Mouse (Mus musculus) liver, embryonic 15.5 days (tissue): ENCODE measurements around the gene Wdr5b. TPM values are rescaled to one million over a fixed set of nuclear protein-coding genes. Genes with fewer than 3 reads are reported as not detected.
A peak's percentile ranks its signal among the peaks of the same experiment; 100 is the strongest.
"Not testable (repeated sequence)": the region's sequence is repeated elsewhere in the genome, so short reads cannot be mapped to it uniquely, and the experiment has no call there.

Experiments used
- ATAC-seq: fragments of 200-750 bp; cut with Nextera tagmentation; 2 replicates; pipeline ENCODE4 v1.8.0; 2017; ENCODE audit warnings: moderate number of reproducible peaks, mild to moderate bottlenecking, moderate library complexity; ENCODE audit not compliant: insufficient read depth
- H3K27ac ChIP-seq: fragments of 300-500 bp; sonication (generic); replicated peaks from 2 replicates; pipeline ENCODE4 v1.5.1; 2015; ENCODE audit warnings: mild to moderate bottlenecking, inconsistent platforms
- H3K27me3 ChIP-seq: fragments of 300-500 bp; sonication (generic); 2 replicates; pipeline ENCODE4 v1.6.1; 2015; ENCODE audit warnings: mild to moderate bottlenecking, inconsistent platforms
- H3K36me3 ChIP-seq: fragments of 300-500 bp; sonication (generic); replicated peaks from 2 replicates; pipeline ENCODE4 v1.6.1; 2015; ENCODE audit warnings: moderate library complexity, mild to moderate bottlenecking, inconsistent platforms
- H3K4me1 ChIP-seq: fragments of 300-500 bp; sonication (generic); replicated peaks from 2 replicates; pipeline ENCODE4 v1.6.1; 2015; ENCODE audit warnings: inconsistent platforms
- H3K4me2 ChIP-seq: fragments of 300-500 bp; sonication (generic); 2 replicates; pipeline ENCODE4 v1.6.1; 2015; ENCODE audit warnings: moderate library complexity, mild to moderate bottlenecking, inconsistent platforms
- H3K4me3 ChIP-seq: fragments of 300-500 bp; sonication (generic); replicated peaks from 2 replicates; pipeline ENCODE4 v1.5.1; 2015; ENCODE audit warnings: mild to moderate bottlenecking, inconsistent platforms
- H3K9ac ChIP-seq: fragments of 300-500 bp; sonication (generic); 2 replicates; pipeline ENCODE4 v1.6.1; 2015; ENCODE audit warnings: moderate library complexity, mild to moderate bottlenecking, inconsistent platforms
- H3K9me3 ChIP-seq: fragments of 300-500 bp; sonication (generic); replicated peaks from 2 replicates; pipeline ENCODE4 v1.6.1; 2016; ENCODE audit warnings: inconsistent platforms
- WGBS: fragments of 180-500 bp; shearing (Covaris S2); methylation state at CpG from one replicate; pipeline ENCODE4 v1.1.7; 2015; ENCODE audit warnings: mixed read lengths; ENCODE audit not compliant: insufficient replicate concordance; 5-methylcytosine and 5-hydroxymethylcytosine counted together
- polyA plus RNA-seq: library from polyadenylated mRNA; unstranded; fragments of >200 nt; fragmentation: Nextera tagmentation; extraction: Ambion mirVana; gene quantifications from 2 replicates; pipeline ENCODE4 v1.2.1, GENCODE M21; 2015

Gene Wdr5b
- polyA plus RNA-seq, 1 experiment from 2014 or later = 2.5 TPM

DNA sequence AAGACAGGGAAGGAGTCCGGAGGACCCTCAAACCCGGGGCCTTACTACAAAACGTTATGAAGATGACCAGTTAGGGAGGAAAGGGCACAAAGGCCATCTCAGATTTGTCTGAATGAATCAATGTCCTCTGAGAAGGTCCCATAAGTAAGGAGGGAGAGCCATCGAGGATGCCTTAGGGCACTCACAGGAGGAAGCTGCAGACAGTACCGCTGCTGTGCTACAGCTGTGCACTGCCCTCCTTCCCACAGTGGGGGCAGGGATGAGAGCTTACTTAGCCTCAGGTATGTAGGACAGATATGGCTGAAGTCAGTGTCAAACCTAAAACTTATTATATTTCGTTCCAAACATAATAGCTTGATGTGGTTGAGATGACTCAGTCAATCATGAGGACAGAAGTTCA is 10.5 kb downstream of the Wdr5b start:
- Histone ChIP-seq H3K9ac (no peak overlapping the region), H3K9me3 (no peaks in the 10 kb centered on the region), H3K4me2 (no peak overlapping the region), H3K27me3 (no peaks in the 10 kb centered on the region), H3K27ac (no peak overlapping the region), H3K36me3 (peaks cover 74% of the 10 kb centered on the region), H3K4me1 (no peaks in the 10 kb centered on the region), H3K4me3 (no peak overlapping the region)
- WGBS = 83% methylated on average over 6 of the region's 6 CpGs
- ATAC-seq = no peak

DNA sequence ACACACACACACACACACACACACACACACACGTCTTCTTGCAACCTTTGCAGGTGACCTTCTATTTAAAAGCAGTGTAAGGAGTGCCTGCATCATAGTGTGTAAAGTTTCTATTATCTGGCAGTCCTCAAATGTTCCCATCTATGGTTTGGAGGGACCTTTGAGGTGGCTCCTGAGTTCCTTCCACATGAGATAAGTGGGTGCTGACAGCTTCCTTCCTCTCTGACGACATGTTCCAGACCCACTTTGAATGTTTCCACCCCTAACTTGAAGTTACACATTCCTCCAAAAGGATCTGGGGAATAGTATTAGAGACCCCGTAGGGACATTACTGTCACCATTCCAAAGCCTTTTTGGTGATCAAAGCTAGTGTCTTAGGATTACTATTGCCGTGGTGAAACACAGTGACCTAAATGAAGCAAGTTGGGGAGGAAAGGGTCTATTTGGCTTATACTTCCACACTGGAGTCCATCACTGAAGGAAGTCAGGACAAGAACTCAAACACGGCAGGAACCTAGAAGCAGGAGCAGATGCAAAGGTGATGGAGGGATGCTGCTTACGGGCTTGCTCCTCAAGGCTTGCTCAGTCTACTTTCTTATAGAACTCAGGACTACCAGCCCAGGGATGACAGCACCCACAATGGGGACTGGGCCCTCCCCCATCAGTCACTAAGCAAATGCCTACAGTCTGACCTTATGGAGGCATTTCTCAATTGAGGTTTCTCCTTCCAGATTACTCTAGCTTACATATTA is 12.7 kb downstream of the Wdr5b start:
- no peak overlapping the region for H3K9ac ChIP-seq
- no peaks in the 10 kb centered on the region for H3K27me3 ChIP-seq
- 71% methylated on average over 6 of the region's 6 CpGs for WGBS
- H3K4me2 ChIP-seq = no peak overlapping the region
- H3K27ac ChIP-seq = no peak overlapping the region
- peaks cover 4% of the 10 kb centered on the region for H3K4me1 ChIP-seq
- H3K36me3 ChIP-seq = peaks cover 54% of the 10 kb centered on the region
- ATAC-seq = no peak
- no peak overlapping the region for H3K4me3 ChIP-seq
- H3K9me3 ChIP-seq = no peaks in the 10 kb centered on the region

DNA sequence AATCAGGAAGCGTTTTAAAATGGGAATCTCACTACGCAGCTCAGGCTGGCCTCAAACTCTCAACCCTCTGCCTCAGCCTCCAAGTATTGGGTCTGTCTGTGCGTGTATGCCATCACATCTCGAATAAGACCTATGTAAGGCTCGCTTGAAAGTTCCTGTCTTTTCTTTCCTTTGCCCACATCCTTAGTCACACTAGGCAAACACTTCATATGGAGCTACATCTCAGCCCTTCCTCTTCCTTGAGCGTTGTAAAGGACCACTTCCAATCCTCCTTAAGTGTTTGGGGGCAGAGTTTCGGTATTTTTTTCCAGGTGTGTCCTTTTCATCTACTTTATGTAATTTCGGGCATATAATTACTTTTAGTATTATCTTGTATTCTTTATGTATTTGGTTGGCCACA is 13.9 kb downstream of the Wdr5b start:
- peaks cover 4% of the 10 kb centered on the region for H3K4me1 ChIP-seq
- 82% methylated on average over 8 of the region's 8 CpGs for WGBS
- H3K36me3 ChIP-seq = peaks cover 42% of the 10 kb centered on the region
- no peak overlapping the region for H3K4me3 ChIP-seq
- no peak overlapping the region for H3K27ac ChIP-seq
- ATAC-seq = no peak
- H3K4me2 ChIP-seq = no peak overlapping the region
- H3K9ac ChIP-seq = no peak overlapping the region
- no peaks in the 10 kb centered on the region for H3K27me3 ChIP-seq
- H3K9me3 ChIP-seq = no peaks in the 10 kb centered on the region

DNA sequence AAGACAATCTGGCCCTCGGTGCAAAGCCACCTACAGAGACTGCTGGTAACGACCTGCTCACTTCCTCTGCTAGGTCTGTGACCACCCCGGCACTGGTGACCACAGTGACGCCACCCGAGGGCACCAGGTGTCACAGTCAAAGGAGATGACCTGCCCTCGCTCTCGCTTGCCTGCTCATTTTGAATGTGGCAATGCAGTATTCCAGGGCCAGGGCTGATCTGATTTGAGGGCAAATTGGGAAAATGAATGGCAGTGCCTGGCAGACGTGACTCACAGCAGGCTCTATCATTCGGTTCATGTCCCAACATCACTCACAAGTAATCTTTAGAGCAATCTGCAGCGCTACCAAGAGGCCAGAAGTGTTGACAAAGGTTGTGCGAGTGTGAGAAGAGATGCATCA is 15.4 kb downstream of the Wdr5b start:
- ATAC-seq = no peak
- 83% methylated on average over 11 of the region's 11 CpGs for WGBS
- Histone ChIP-seq H3K4me1 (peaks cover 10% of the 10 kb centered on the region), H3K4me3 (no peak overlapping the region), H3K4me2 (no peak overlapping the region), H3K36me3 (peaks cover 33% of the 10 kb centered on the region), H3K27ac (no peak overlapping the region), H3K9me3 (no peaks in the 10 kb centered on the region), H3K9ac (no peak overlapping the region), H3K27me3 (no peaks in the 10 kb centered on the region)

GRCm38 (mm10) chr16:36057933-36058475 is 17.0 kb downstream of the Wdr5b start:
- H3K27ac ChIP-seq = no peak overlapping the region
- H3K27me3 ChIP-seq = no peaks in the 10 kb centered on the region
- H3K4me1 ChIP-seq = peaks cover 19% of the 10 kb centered on the region
- H3K36me3 ChIP-seq = peaks cover 25% of the 10 kb centered on the region
- H3K9me3 ChIP-seq = no peaks in the 10 kb centered on the region
- no peak overlapping the region for H3K4me2 ChIP-seq
- 56% methylated on average over 8 of the region's 8 CpGs for WGBS
- no peak overlapping the region for H3K9ac ChIP-seq
- H3K4me3 ChIP-seq = no peak overlapping the region
- no peak for ATAC-seq

DNA sequence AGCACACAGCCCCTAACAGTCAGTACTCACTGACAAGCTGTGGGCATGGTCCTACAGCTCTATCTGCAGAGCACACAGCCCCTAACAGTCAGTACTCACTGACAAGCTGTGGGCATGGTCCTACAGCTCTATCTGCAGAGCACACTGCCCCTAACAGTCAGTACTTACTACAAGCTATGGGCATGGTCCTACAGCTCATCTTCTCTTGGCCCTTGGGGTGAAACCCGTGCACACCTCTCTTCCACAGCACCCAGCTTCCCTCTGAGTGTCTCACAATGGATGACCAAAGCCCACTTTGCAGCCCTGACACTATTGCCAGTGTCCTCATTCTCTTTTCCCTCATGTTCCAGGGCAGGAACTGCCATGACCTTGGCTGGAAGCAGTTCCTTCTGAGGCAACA is 21.5 kb downstream of the Wdr5b start:
- ATAC-seq, H3K9me3 ChIP-seq, H3K4me2 ChIP-seq, H3K9ac ChIP-seq, H3K4me3 ChIP-seq, H3K27me3 ChIP-seq: not testable (repeated sequence)
- peaks cover 35% of the 10 kb centered on the region for H3K4me1 ChIP-seq
- 0 out of 2 replicates have a peak overlapping the region, but pooled peaks have one; percentile 38 for H3K27ac ChIP-seq
- WGBS = 33% methylated on average over 1 of the region's 1 CpGs
- peaks cover 11% of the 10 kb centered on the region; the same call in 1 of the 2 replicates for H3K36me3 ChIP-seq

DNA sequence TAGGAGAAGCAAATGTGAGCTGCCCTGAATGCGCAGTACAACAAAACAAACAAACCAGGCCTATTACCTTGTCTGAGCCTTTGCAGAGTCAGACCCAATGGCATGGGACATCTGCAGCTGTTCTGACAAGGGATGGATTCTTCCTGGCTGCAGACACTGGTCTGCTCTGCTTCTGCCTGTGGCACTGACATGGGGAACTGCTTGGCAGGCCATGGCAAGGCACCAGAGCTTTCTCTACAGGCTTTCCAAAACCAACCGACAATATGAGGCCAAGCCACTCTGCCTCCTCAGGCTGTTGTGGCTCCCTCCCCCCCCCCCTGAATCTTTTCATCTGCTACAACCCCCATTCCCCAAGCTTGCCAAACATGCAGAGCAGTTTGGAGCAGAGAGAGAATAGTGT is 22.3 kb downstream of the Wdr5b start:
- peaks cover 39% of the 10 kb centered on the region for H3K4me1 ChIP-seq
- no peak overlapping the region for H3K9ac ChIP-seq
- peaks cover 11% of the 10 kb centered on the region; the same call in 1 of the 2 replicates for H3K36me3 ChIP-seq
- no peak for ATAC-seq
- 78% methylated on average over 2 of the region's 2 CpGs for WGBS
- no peak overlapping the region for H3K4me2 ChIP-seq
- no peak overlapping the region for H3K4me3 ChIP-seq
- 0 out of 2 replicates have a peak overlapping the region, but pooled peaks have one; percentile 2 for H3K27ac ChIP-seq
- no peaks in the 10 kb centered on the region for H3K9me3 ChIP-seq
- no peaks in the 10 kb centered on the region for H3K27me3 ChIP-seq

DNA sequence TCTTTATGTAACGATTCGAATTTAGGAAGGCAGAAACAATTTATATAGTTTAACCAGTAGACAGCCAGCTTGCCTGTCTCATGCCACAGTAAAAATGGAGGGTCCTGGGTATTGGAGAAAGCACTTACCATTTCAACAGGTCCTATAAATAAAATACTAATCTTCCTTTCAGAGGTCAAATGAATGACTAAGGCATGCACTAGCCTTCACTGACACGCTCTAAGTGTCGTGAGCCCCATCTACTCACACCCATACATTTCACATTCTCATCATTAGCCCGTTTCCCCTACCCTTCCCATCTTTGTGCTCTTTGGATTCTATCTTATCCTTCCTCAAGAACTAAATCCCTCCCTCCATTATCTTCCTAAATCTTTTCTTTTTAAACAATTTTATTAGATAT is 23.9 kb downstream of the Wdr5b start:
- no peak overlapping the region for H3K9ac ChIP-seq
- no peak overlapping the region for H3K4me2 ChIP-seq
- H3K9me3 ChIP-seq = no peaks in the 10 kb centered on the region
- H3K4me3 ChIP-seq = no peak overlapping the region
- peaks cover 17% of the 10 kb centered on the region; the same call in 1 of the 2 replicates for H3K36me3 ChIP-seq
- no peak for ATAC-seq
- WGBS = 81% methylated on average over 5 of the region's 5 CpGs
- H3K4me1 ChIP-seq = peaks cover 53% of the 10 kb centered on the region
- H3K27ac ChIP-seq = no peak overlapping the region
- H3K27me3 ChIP-seq = no peaks in the 10 kb centered on the region

- H3K36me3 ChIP-seq = 0 out of 2 replicates have a peak, but pooled peaks cover 10% of the 10 kb centered on the region
- H3K4me2 ChIP-seq = no peak overlapping the region
- no peak overlapping the region for H3K4me3 ChIP-seq
- ATAC-seq = no peak
- H3K4me1 ChIP-seq = peaks cover 51% of the 10 kb centered on the region
- WGBS = 49% methylated on average over 2 of the region's 2 CpGs
- no peaks in the 10 kb centered on the region for H3K9me3 ChIP-seq
- no peaks in the 10 kb centered on the region for H3K27me3 ChIP-seq
- no peak overlapping the region for H3K9ac ChIP-seq
- no peak overlapping the region for H3K27ac ChIP-seq
Measured at GRCm38 (mm10) chr16:36067694-36068093, 26.7 kb downstream of the Wdr5b start.

GRCm38 (mm10) chr16:36068356-36068755 is 27.4 kb downstream of the Wdr5b start:
- peaks cover 50% of the 10 kb centered on the region for H3K4me1 ChIP-seq
- no peaks in the 10 kb centered on the region for H3K9me3 ChIP-seq
- 0 out of 2 replicates have a peak, but pooled peaks cover 10% of the 10 kb centered on the region for H3K36me3 ChIP-seq
- no peak overlapping the region for H3K4me3 ChIP-seq
- no peak overlapping the region for H3K27ac ChIP-seq
- H3K27me3 ChIP-seq = no peaks in the 10 kb centered on the region
- H3K4me2 ChIP-seq = no peak overlapping the region
- WGBS = 66% methylated on average over 3 of the region's 3 CpGs
- H3K9ac ChIP-seq = no peak overlapping the region
- no peak for ATAC-seq

DNA sequence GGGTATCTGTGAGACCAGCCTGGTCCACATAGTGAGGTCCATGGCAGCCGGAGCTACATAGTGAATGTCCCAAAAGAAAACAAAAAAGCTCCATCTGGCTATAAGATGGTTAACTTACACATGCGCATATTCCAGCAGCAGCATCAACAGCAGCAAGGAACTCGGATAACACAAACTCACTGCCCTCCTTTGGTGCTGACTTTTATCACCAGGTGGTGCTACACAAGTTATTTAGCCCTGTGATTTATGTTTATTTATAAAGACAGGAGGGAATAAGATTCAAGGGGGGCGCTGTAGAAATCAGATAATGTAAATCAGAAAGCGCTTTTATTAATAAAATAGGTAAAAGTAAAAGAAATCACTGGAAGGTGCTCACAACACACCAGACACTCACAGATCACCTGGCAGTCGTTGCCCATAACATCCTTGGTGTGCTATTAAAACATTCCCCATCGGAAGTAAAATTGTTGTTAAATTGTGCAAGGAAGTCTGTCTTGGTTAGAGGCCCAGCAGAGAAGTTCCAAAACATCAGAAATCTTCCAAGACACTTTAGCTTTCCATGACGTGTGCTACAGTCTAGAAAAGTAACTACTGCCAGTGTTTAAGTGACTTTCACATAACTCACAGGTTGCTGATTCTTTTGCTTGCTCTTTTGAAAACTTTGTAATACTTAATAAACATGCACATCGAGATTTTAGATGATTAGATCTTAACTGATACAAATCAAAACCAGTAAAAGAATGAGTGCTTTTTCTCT is 29.0 kb downstream of the Wdr5b start:
- H3K27me3 ChIP-seq = no peaks in the 10 kb centered on the region
- ATAC-seq = no peak
- 43% methylated on average over 9 of the region's 9 CpGs for WGBS
- H3K36me3 ChIP-seq = 0 out of 2 replicates have a peak, but pooled peaks cover 10% of the 10 kb centered on the region
- no peak overlapping the region for H3K27ac ChIP-seq
- H3K4me3 ChIP-seq = peak overlapping the region; percentile 90
- H3K9me3 ChIP-seq = no peaks in the 10 kb centered on the region
- H3K4me1 ChIP-seq = peaks cover 43% of the 10 kb centered on the region
- H3K4me2 ChIP-seq = peak overlapping the region; percentile 93
- H3K9ac ChIP-seq = peak overlapping the region; percentile 86
